Mouse (Mus musculus): ENCODE data around the gene Rfesd. TPM values are rescaled to one million over a fixed set of nuclear protein-coding genes. Genes with fewer than 3 reads are reported as not detected.

The Rfesd gene
- polyA plus RNA-seq, 1 experiment, result 13.8 TPM

DNA sequence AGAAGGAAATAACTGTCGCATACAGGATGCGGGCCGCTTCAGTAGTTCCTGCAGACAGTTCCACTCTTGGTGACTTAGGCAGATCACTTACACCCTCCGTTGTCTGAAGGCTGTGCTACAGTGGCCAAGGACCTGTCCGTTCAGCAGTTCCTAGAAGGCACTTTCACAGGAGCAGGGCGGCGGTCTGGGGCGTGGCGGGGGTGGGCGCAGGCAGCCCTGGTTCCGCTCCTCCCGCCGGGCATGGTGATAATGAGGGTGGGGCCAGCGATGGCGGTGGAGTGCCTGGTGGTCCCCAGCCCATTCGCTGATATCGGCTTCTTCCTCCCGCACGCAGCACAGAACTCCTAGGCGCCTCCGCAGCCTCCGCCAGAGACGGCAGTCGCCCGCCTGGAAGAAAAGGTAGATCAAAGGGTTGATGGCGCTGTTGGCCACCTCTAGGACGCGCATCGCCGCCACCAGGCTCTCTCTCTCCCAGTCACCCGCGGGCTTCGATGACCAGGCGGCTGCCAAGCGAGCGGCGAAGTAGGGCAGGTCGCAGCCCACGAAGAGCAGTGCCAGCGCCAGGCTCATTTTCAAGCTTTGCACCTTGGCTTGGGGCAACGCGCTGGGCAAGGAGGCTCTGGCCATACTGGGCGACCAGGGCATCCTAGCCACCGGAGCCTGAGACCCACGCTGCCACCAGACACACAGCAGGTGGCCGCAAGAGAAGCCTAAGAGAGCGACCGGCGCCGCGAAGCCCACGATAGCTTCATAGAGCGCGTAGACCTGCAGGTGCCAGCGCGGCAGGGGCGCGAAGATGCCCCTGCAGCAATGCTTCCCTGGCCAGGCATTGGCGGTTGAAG, 37.1 kb upstream of the Rfesd start:
- TF ChIP-seq POLR2A (IDR thresholded peaks at IDR 0.05; ENCODE audit: extremely low read depth, insufficient read depth, low read length), result no peak
- TF ChIP-seq CTCF (IDR thresholded peaks at IDR 0.05; ENCODE audit: extremely low read depth, insufficient read depth, low read length), result no peak
- H3K4me1 ChIP-seq (ENCODE audit: control insufficient read depth, insufficient read depth, low read length), result peaks cover 2% of the 10 kb centered on the region; the same call in 1 of the 2 replicates
- H3K4me3 ChIP-seq (ENCODE audit: insufficient read depth, low read length), result peak overlapping the region; percentile 38
- peak overlapping the region; percentile 13; the same call in 1 of the 2 replicates for H3K27ac ChIP-seq (ENCODE audit: insufficient read depth, low read length)

DNA sequence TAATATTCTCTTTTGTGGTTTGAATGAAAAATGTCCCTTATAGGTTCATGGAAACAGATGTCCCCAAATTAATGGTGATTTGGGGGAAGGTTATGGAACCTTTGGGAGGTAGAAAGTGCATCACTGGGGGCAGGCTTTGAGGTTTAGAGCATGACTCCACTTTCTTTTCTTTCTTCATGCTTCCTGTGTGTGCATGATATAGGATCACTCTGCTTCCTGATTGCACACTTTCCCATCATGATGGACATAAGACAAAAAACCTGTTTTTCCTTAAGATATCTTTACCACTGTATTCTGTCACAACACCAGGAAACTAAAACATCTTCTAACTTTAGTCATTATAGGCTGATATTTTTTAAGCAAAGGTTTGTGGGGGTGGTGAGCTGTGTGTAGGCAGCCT, 26.5 kb upstream of the Rfesd start:
- Histone ChIP-seq H3K4me1 (ENCODE audit: control insufficient read depth, insufficient read depth, low read length) (no peaks in the 10 kb centered on the region), H3K4me3 (ENCODE audit: insufficient read depth, low read length) (no peak overlapping the region), H3K27ac (ENCODE audit: insufficient read depth, low read length) (no peak overlapping the region)
- TF ChIP-seq POLR2A (IDR thresholded peaks at IDR 0.05; ENCODE audit: extremely low read depth, insufficient read depth, low read length), result no peak
- no peak for TF ChIP-seq CTCF (IDR thresholded peaks at IDR 0.05; ENCODE audit: extremely low read depth, insufficient read depth, low read length)

DNA sequence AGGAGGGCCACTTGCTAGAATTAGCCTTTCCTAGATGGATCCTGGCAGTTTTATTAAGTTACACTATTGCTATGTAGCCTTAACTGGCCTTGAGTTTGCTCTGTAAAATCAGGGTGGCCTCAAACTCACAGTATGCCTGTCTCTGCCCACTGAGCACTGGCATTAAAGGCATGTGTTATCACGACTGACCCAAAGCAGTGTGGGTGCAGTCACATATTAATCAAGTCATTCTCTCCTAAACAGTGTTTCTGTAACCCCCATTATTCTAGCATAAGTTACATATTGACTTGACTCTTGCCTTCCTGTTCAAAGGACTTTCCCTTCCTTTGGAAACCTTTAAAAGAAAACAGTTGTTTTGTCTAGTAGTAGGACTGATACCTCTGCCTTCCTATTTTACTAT, 23.9 kb upstream of the Rfesd start:
- Histone ChIP-seq H3K4me3 (ENCODE audit: insufficient read depth, low read length) (no peak overlapping the region), H3K4me1 (ENCODE audit: control insufficient read depth, insufficient read depth, low read length) (no peaks in the 10 kb centered on the region), H3K27ac (ENCODE audit: insufficient read depth, low read length) (no peak overlapping the region)
- TF ChIP-seq POLR2A (IDR thresholded peaks at IDR 0.05; ENCODE audit: extremely low read depth, insufficient read depth, low read length) (no peak), CTCF (IDR thresholded peaks at IDR 0.05; ENCODE audit: extremely low read depth, insufficient read depth, low read length) (no peak)

DNA sequence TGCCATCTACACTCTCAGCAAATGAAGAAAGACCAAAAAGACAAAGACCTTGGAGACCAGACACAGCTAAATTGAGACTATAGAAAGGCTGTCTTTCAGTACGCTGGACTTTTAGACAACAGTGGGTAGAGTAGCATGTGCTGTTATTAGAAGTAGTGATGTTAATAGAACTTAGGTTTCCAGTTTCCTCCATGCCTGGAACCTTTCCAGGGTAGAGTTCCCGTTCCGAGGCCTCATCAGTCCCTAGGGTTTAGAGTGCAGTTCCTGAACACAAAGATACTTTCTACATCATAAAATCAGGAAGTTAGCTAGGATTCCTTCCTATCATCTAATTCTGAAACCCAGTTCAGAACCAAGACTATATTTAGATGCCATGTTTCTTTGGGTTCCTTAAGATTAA, 6.1 kb upstream of the Rfesd start:
- TF ChIP-seq CTCF (IDR thresholded peaks at IDR 0.05; ENCODE audit: extremely low read depth, insufficient read depth, low read length) (no peak), POLR2A (IDR thresholded peaks at IDR 0.05; ENCODE audit: extremely low read depth, insufficient read depth, low read length) (no peak)
- no peaks in the 10 kb centered on the region for H3K4me1 ChIP-seq (ENCODE audit: control insufficient read depth, insufficient read depth, low read length)
- no peak overlapping the region for H3K27ac ChIP-seq (ENCODE audit: insufficient read depth, low read length)
- H3K4me3 ChIP-seq (ENCODE audit: insufficient read depth, low read length), result no peak overlapping the region

DNA sequence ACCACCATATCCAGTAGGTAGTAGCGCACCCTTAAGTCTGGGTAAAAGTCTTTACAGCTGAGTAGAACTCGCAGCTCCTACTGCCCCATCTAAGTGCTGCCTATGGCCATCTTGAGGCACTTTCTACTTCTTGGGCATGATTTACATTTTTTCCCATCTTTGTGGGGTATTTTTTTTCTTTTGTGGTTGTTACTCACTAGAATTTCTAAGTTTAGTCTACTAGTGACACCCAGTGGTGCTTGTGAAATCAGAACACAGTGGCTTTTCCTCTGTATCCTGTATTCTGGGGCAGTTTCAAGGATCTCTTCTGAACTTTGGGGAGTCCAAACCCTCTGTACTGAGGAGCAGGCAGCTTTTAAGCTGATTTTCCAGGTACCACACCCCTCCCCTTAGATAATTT, 3.3 kb upstream of the Rfesd start:
- H3K4me1 ChIP-seq (ENCODE audit: control insufficient read depth, insufficient read depth, low read length), result no peaks in the 10 kb centered on the region
- TF ChIP-seq CTCF (IDR thresholded peaks at IDR 0.05; ENCODE audit: extremely low read depth, insufficient read depth, low read length) (no peak), POLR2A (IDR thresholded peaks at IDR 0.05; ENCODE audit: extremely low read depth, insufficient read depth, low read length) (no peak)
- no peak overlapping the region for H3K27ac ChIP-seq (ENCODE audit: insufficient read depth, low read length)
- H3K4me3 ChIP-seq (ENCODE audit: insufficient read depth, low read length), result no peak overlapping the region

DNA sequence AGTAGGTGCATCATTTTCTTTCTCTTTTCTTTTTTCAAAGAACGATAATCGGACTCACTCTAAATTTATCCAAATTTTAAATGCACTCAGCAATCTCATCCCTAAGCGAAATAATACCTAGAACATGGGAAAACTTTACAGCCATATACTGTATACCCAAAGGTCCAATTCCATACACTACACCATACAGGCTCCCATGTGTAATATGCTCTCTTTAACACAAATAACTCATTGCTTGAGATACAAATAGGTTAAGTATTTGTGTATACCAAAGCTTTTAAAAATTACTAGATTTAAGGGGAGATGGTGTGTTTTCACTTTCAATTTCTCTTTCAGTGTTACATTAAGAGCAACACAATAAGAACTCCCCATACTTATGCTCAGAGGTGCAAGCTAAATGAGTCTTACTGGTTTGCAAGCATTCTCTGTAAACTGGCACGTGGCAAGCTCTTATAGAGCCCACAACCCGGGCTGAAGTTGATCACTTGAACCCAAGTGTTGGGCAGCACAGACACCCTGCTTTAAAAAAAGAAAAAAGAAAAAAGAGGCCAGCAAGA, 403 bp upstream of the Rfesd start:
- Histone ChIP-seq H3K27ac (ENCODE audit: insufficient read depth, low read length) (no peak overlapping the region), H3K4me1 (ENCODE audit: control insufficient read depth, insufficient read depth, low read length) (no peaks in the 10 kb centered on the region), H3K4me3 (ENCODE audit: insufficient read depth, low read length) (peak overlapping the region; percentile 69)
- TF ChIP-seq CTCF (IDR thresholded peaks at IDR 0.05; ENCODE audit: extremely low read depth, insufficient read depth, low read length), result no peak
- TF ChIP-seq POLR2A (IDR thresholded peaks at IDR 0.05; ENCODE audit: extremely low read depth, insufficient read depth, low read length), result no peak

DNA sequence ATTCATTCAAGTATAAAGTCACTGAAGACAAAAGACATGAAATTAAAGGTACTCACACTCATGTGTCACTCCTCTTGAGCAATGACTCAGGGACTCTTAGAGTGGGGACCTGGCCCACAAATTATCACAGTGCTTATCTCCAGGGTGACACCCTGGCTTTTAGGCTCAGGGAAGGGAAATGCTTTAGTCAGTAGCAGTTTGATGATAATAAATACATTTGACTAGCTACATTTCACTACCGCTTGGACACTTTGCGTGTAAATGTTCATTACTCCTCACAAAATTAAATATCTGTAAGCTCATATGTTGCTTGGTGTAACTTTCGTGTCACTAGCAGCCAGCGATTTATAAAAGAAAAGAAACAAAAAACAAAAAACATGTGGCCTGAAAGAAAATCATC, 1.1 kb downstream of the Rfesd start:
- Histone ChIP-seq H3K4me1 (ENCODE audit: control insufficient read depth, insufficient read depth, low read length) (no peaks in the 10 kb centered on the region), H3K4me3 (ENCODE audit: insufficient read depth, low read length) (peak overlapping the region; percentile 69), H3K27ac (ENCODE audit: insufficient read depth, low read length) (no peak overlapping the region)
- TF ChIP-seq CTCF (IDR thresholded peaks at IDR 0.05; ENCODE audit: extremely low read depth, insufficient read depth, low read length), result no peak
- TF ChIP-seq POLR2A (IDR thresholded peaks at IDR 0.05; ENCODE audit: extremely low read depth, insufficient read depth, low read length), result no peak

DNA sequence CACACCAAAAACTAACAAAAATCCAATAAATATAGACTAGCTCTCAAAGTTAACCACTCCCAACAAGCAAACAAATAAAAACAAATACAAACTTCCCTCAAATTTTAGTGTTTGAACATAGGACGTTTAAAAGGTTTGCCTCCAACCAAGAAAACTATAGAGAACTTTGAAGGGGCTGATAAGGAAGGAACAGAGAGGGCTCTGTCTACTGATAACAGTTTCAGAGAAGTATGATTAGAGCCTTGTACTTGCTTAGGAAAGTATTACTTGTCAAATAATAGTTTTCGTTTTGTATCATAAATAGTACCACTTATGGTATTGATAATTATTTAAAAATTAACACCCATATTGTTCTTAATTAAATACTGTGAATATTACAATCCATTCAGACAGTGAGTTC, 4.0 kb downstream of the Rfesd start:
- TF ChIP-seq POLR2A (IDR thresholded peaks at IDR 0.05; ENCODE audit: extremely low read depth, insufficient read depth, low read length) (no peak), CTCF (IDR thresholded peaks at IDR 0.05; ENCODE audit: extremely low read depth, insufficient read depth, low read length) (no peak)
- no peak overlapping the region for H3K27ac ChIP-seq (ENCODE audit: insufficient read depth, low read length)

DNA sequence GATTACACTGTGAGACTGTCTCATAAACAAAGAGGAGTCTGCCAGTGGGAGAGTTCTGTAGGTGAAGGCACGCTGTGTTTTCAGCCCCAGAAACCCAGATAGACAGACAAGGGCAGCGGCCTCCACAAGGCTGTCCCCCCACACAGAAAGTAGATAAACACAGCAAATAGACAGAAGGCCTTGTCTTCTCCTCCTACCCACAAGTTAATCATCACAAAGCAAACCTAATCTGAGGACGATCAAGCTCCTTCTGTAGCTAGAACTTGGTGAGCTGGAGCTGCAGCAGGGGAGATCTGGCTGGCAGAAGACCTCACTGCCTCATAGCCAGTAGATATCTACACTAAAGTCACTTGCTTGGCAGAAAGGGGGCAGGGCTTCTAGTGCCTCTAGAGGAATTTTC, 15.2 kb downstream of the Rfesd start:
- H3K27ac ChIP-seq (ENCODE audit: insufficient read depth, low read length), result no peak overlapping the region
- H3K4me3 ChIP-seq (ENCODE audit: insufficient read depth, low read length), result no peak overlapping the region
- TF ChIP-seq CTCF (IDR thresholded peaks at IDR 0.05; ENCODE audit: extremely low read depth, insufficient read depth, low read length), result no peak
- H3K4me1 ChIP-seq (ENCODE audit: control insufficient read depth, insufficient read depth, low read length), result no peaks in the 10 kb centered on the region

More for the DNA sequence above, 4.0 kb downstream of the Rfesd start:
- no peaks in the 10 kb centered on the region for H3K4me1 ChIP-seq (ENCODE audit: control insufficient read depth, insufficient read depth, low read length)
- no peak overlapping the region for H3K4me3 ChIP-seq (ENCODE audit: insufficient read depth, low read length)
